Mouse (Mus musculus): ENCODE measurements around the gene 2010111I01Rik. TPM values are rescaled to one million over a fixed set of nuclear protein-coding genes. Genes with fewer than 3 reads are reported as not detected.

2010111I01Rik gene
- total and polyA plus RNA-seq, 2 experiments from 2014 or later, result 16.2 to 30.3 TPM

GRCm38 (mm10) chr13:63359393-63359792, 394.7 kb downstream of the 2010111I01Rik start:
- no peak overlapping the region for H3K4me3 ChIP-seq (ENCODE audit: low read depth, low read length)
- ATAC-seq (ENCODE audit: low FRiP score), result no peak
- no peaks in the 10 kb centered on the region for H3K9me3 ChIP-seq (ENCODE audit: low read length)
- H3K9ac ChIP-seq (replicated peaks; ENCODE audit: low read length, poor library complexity, severe bottlenecking), result no peak overlapping the region
- no peaks in the 10 kb centered on the region for H3K36me3 ChIP-seq (ENCODE audit: insufficient read depth, low read length)
- no peak overlapping the region for H3K4me2 ChIP-seq (ENCODE audit: low read depth, low read length, poor library complexity, severe bottlenecking)
- no peak overlapping the region for H3K27ac ChIP-seq (ENCODE audit: low read depth, low read length)
- TF ChIP-seq CTCF (IDR thresholded peaks at IDR 0.05), result no peak
- no peaks in the 10 kb centered on the region for H3K4me1 ChIP-seq (ENCODE audit: insufficient read depth, low read length)
- no peaks in the 10 kb centered on the region for H3K27me3 ChIP-seq (ENCODE audit: insufficient read depth, low read length)
- 94% methylated on average over 4 of the region's 4 CpGs for WGBS
- DNase-seq (ENCODE audit: low spot score), result no peak

GRCm38 (mm10) chr13:63360111-63360885, 395.6 kb downstream of the 2010111I01Rik start:
- Histone ChIP-seq H3K27ac (ENCODE audit: low read depth, low read length) (no peak overlapping the region), H3K9me3 (ENCODE audit: low read length) (no peaks in the 10 kb centered on the region), H3K36me3 (ENCODE audit: insufficient read depth, low read length) (no peaks in the 10 kb centered on the region), H3K4me1 (ENCODE audit: insufficient read depth, low read length) (no peaks in the 10 kb centered on the region), H3K9ac (replicated peaks; ENCODE audit: low read length, poor library complexity, severe bottlenecking) (no peak overlapping the region), H3K27me3 (ENCODE audit: insufficient read depth, low read length) (no peaks in the 10 kb centered on the region), H3K4me3 (ENCODE audit: low read depth, low read length) (no peak overlapping the region), H3K4me2 (ENCODE audit: low read depth, low read length, poor library complexity, severe bottlenecking) (no peak overlapping the region)
- no peak for DNase-seq (ENCODE audit: low spot score)
- 92% methylated on average over 4 of the region's 4 CpGs for WGBS
- no peak for TF ChIP-seq CTCF (IDR thresholded peaks at IDR 0.05)
- ATAC-seq (ENCODE audit: low FRiP score), result no peak

GRCm38 (mm10) chr13:63361755-63362154, 397.1 kb downstream of the 2010111I01Rik start:
- Histone ChIP-seq H3K4me1 (ENCODE audit: insufficient read depth, low read length) (no peaks in the 10 kb centered on the region), H3K27me3 (ENCODE audit: insufficient read depth, low read length) (no peaks in the 10 kb centered on the region), H3K4me2 (ENCODE audit: low read depth, low read length, poor library complexity, severe bottlenecking) (no peak overlapping the region), H3K9me3 (ENCODE audit: low read length) (no peaks in the 10 kb centered on the region), H3K36me3 (ENCODE audit: insufficient read depth, low read length) (no peaks in the 10 kb centered on the region), H3K27ac (ENCODE audit: low read depth, low read length) (no peak overlapping the region), H3K4me3 (ENCODE audit: low read depth, low read length) (no peak overlapping the region), H3K9ac (replicated peaks; ENCODE audit: low read length, poor library complexity, severe bottlenecking) (no peak overlapping the region)
- TF ChIP-seq CTCF (IDR thresholded peaks at IDR 0.05), result no peak
- ATAC-seq (ENCODE audit: low FRiP score) (no peak), DNase-seq (ENCODE audit: low spot score) (no peak)
- WGBS, result 90% methylated on average over 3 of the region's 3 CpGs

DNA sequence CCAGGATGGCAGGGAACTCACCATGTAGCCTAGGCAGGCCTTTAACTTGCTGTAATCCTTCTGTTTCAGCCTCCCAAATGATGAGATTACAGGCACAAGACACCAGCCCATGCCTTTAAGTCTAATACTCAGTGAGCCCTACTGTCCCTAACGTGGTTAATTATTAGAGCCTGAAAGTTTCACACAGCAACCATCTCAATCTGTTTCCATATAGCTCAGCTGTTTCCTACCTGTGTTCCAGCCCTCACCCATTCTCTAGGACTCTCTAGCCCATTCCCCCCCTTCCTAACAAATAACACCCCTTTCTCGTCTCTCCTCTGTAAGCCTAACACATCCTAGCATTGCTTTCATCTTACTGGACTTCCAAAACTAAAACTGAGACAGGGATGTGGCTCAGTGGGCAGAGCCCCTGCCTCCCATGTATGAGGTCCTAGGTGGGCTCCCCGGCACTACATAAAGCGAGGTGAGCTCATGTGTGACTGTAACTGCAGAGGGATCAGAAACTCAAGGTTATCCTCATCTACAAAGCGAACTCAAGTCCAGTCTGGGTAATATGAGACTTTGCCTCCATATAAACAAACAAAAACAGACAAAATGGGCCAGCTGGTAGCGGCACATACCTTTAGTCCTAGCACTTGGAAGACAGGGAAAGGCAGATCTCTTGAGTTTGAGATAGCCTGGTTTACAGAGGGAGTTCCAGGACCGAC, 408.9 kb downstream of the 2010111I01Rik start:
- Histone ChIP-seq H3K4me1 (ENCODE audit: insufficient read depth, low read length) (no peaks in the 10 kb centered on the region), H3K27me3 (ENCODE audit: insufficient read depth, low read length) (no peaks in the 10 kb centered on the region), H3K36me3 (ENCODE audit: insufficient read depth, low read length) (no peaks in the 10 kb centered on the region), H3K27ac (ENCODE audit: low read depth, low read length) (no peak overlapping the region), H3K9ac (replicated peaks; ENCODE audit: low read length, poor library complexity, severe bottlenecking) (no peak overlapping the region), H3K9me3 (ENCODE audit: low read length) (no peaks in the 10 kb centered on the region), H3K4me2 (ENCODE audit: low read depth, low read length, poor library complexity, severe bottlenecking) (no peak overlapping the region), H3K4me3 (ENCODE audit: low read depth, low read length) (no peak overlapping the region)
- no peak for ATAC-seq (ENCODE audit: low FRiP score)
- 91% methylated on average over 7 of the region's 7 CpGs for WGBS
- TF ChIP-seq CTCF (IDR thresholded peaks at IDR 0.05), result no peak
- DNase-seq (ENCODE audit: low spot score), result no peak

MicroRNAs within 50 kb of the gene (microRNA counts, 519-probe panel; counts per million panel counts)
- microRNA mmu-miR-23b, result 3,662 counts per million, percentile 77 among the panel's probes with 10 or more counts
- 3,167 counts per million, percentile 72 among the panel's probes with 10 or more counts for microRNA mmu-miR-24
- 1,396 counts per million, percentile 61 among the panel's probes with 10 or more counts for microRNA mmu-miR-27b

Small RNA genes within 50 kb of the gene (microRNA-seq; reads per million reads assigned to microRNA genes)
- gene Mir23b (ENCODE audit: borderline number of aligned reads) (11,463 reads per million, percentile 96 among the genes with 10 or more reads in this experiment), gene Mir24-1 (ENCODE audit: borderline number of aligned reads) (not detected), gene Mir27b (ENCODE audit: borderline number of aligned reads) (1,053 reads per million, percentile 75 among the genes with 10 or more reads in this experiment), gene Mir3074-1 (ENCODE audit: borderline number of aligned reads) (not detected)

Other genes with a start within 250 kb of the 2010111I01Rik start
- 15.0 and 17.6 TPM in 2 replicates for gene Platr25, start 204.2 kb upstream of the 2010111I01Rik start, total RNA-seq (2014; rRNA removed)
- 17.1 and 17.6 TPM in 2 replicates for gene Platr25, start 204.2 kb upstream of the 2010111I01Rik start, polyA plus RNA-seq (2015; fragmentation: Nextera tagmentation; extraction: Ambion mirVana)
- 4.5 and 4.8 TPM in 2 replicates for gene Gm5141, start 179.1 kb upstream of the 2010111I01Rik start, total RNA-seq (2014; rRNA removed)
- gene Gm5141, start 179.1 kb upstream of the 2010111I01Rik start, polyA plus RNA-seq (2015; fragmentation: Nextera tagmentation; extraction: Ambion mirVana), result 4.5 and 4.6 TPM in 2 replicates
- 0.16 and 0.24 TPM in 2 replicates for gene Fbp2, start 106.5 kb upstream of the 2010111I01Rik start, total RNA-seq (2014; rRNA removed)
- gene Fbp2, start 106.5 kb upstream of the 2010111I01Rik start, polyA plus RNA-seq (2015; fragmentation: Nextera tagmentation; extraction: Ambion mirVana), result 1.5 and 1.7 TPM in 2 replicates
- gene Fbp1, start 76.6 kb upstream of the 2010111I01Rik start, total RNA-seq (2014; rRNA removed), result not detected in 2 replicates
- gene Fbp1, start 76.6 kb upstream of the 2010111I01Rik start, polyA plus RNA-seq (2015; fragmentation: Nextera tagmentation; extraction: Ambion mirVana), result 0.27 and 0.44 TPM in 2 replicates

Measured in midbrain, postnatal 0 days (tissue).